Mouse (Mus musculus) erythroblast, embryonic 14.5 days (primary cell): ENCODE data around the gene Icmt.

ENCODE experiments used
- GATA1 ChIP-seq: IDR thresholded peaks from 2 replicates; pipeline ENCODE4 v1.6.1; 2012; ENCODE audit warnings: low read length, inconsistent platforms, mixed read lengths
- TAL1 ChIP-seq: IDR thresholded peaks from 3 replicates; pipeline ENCODE4 v1.6.1; 2012; ENCODE audit warnings: low read length, inconsistent platforms, mixed read lengths

- TF ChIP-seq TAL1 (no peak), GATA1 (no peak)
Measured at GRCm38 (mm10) chr4:152286183-152286582, 10.8 kb upstream of the Icmt start.
